Mouse (Mus musculus): ENCODE measurements at regions not wholly inside any gene's neighbourhood (a gene's known extent, or its start where the extent isn't known, plus 50 kb on each side); places are given as distances from the start of the nearest gene placed in this dataset.

- 80% methylated on average over 3 of the region's 3 CpGs for WGBS
- no peaks in the 10 kb centered on the region for H3K4me1 ChIP-seq (ENCODE audit: control insufficient read depth, insufficient read depth, low read length)
Observed at GRCm38 (mm10) chr9:41844616-41845015, 279.5 kb downstream of the Sorl1 start.

DNA sequence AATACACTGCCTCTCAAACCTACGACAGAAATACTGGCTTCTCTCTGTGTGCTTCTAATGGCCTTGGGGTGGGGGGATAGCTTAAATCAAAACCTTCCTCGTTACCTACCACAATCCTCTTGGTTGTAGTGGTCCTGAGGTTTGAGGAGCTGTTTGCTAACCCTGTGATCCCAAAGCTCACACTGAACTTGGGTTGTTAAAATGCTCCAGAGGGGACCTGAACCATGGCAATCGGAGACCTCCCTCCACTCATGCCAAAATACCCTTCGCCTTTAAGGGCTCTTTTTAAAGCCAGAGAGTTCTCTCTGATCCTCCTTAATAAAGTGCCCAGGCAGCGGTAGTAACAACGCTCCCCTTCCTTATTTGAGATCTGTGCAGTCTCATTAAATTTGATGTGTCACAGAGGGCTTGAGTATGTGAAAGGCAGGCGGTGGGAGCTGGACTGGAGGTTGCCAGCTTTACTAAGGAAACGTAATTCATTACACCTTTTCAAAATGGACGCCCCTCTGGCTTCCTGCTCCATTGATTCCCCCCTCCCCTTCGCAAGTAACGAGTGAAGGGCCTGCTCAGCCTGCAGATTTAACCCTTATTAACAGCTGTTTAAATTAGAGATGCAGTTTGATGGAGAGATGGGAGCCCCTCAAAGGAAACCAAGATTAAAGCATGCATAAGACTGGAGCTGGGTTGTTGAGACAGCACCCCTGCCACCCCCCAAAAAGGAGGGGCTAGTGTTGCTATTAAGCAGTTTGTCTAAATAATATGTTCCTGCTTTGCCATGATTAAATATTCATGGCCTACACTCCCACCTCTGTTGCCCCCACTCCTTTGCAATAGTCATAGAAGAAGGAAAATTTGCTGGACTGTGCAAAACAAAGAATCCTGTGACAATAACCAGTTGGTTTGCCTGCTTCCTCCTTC lies 289.4 kb downstream of the Sorl1 start:
- no peak overlapping the region for H3K4me3 ChIP-seq (replicated peaks; ENCODE audit: extremely low read depth, low read depth, low read length)
- DNase-seq, result no peak
- 66% methylated on average over 11 of the region's 11 CpGs for WGBS
- H3K4me1 ChIP-seq (ENCODE audit: control insufficient read depth, insufficient read depth, low read length), result no peaks in the 10 kb centered on the region
- TF ChIP-seq CTCF (IDR thresholded peaks at IDR 0.05; ENCODE audit: insufficient read depth, low read length) (no peak), POLR2A (IDR thresholded peaks at IDR 0.05; ENCODE audit: borderline replicate concordance, extremely low read depth, low read depth, low read length) (no peak)

More at GRCm38 (mm10) chr9:41844616-41845015, 279.5 kb downstream of the Sorl1 start:
- no peak overlapping the region for H3K4me3 ChIP-seq (replicated peaks; ENCODE audit: extremely low read depth, low read depth, low read length)
- DNase-seq, result no peak
- TF ChIP-seq CTCF (IDR thresholded peaks at IDR 0.05; ENCODE audit: insufficient read depth, low read length) (no peak), POLR2A (IDR thresholded peaks at IDR 0.05; ENCODE audit: borderline replicate concordance, extremely low read depth, low read depth, low read length) (no peak)

GRCm38 (mm10) chr9:41833408-41833807 lies 290.7 kb downstream of the Sorl1 start:
- WGBS, result 98% methylated on average over 1 of the region's 1 CpGs
- no peak overlapping the region for H3K4me3 ChIP-seq (replicated peaks; ENCODE audit: extremely low read depth, low read depth, low read length)
- DNase-seq, result no peak
- H3K4me1 ChIP-seq (ENCODE audit: control insufficient read depth, insufficient read depth, low read length), result no peaks in the 10 kb centered on the region
- TF ChIP-seq POLR2A (IDR thresholded peaks at IDR 0.05; ENCODE audit: borderline replicate concordance, extremely low read depth, low read depth, low read length) (no peak), CTCF (IDR thresholded peaks at IDR 0.05; ENCODE audit: insufficient read depth, low read length) (no peak)

GRCm38 (mm10) chr9:41827356-41827755 lies 296.7 kb downstream of the Sorl1 start:
- TF ChIP-seq POLR2A (IDR thresholded peaks at IDR 0.05; ENCODE audit: borderline replicate concordance, extremely low read depth, low read depth, low read length), result no peak
- no peak for TF ChIP-seq CTCF (IDR thresholded peaks at IDR 0.05; ENCODE audit: insufficient read depth, low read length)
- 71% methylated on average over 4 of the region's 4 CpGs for WGBS
- no peak overlapping the region for H3K4me3 ChIP-seq (replicated peaks; ENCODE audit: extremely low read depth, low read depth, low read length)
- no peaks in the 10 kb centered on the region for H3K4me1 ChIP-seq (ENCODE audit: control insufficient read depth, insufficient read depth, low read length)
- DNase-seq, result no peak

DNA sequence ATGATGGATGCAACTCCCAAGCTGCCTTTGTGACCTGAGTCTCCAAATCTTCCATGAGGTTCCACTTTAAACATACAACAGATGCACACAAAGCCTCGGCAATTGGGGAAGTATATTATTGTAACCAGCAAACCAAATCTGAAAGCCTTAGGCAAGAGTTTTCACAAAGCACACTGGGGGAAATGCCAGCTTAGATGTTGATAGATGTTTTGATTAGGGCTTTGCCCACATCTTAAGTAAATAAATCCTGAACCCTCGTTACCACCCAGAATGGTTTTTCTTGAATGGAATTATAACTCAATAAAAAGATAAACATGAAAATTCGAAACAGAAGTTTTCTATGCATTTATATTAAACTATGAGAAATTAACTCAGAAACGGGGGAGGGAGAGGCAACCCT lies 302.7 kb downstream of the Sorl1 start:
- WGBS, result 58% methylated on average over 4 of the region's 4 CpGs
- no peak overlapping the region for H3K4me3 ChIP-seq (replicated peaks; ENCODE audit: extremely low read depth, low read depth, low read length)
- DNase-seq, result no peak
- TF ChIP-seq POLR2A (IDR thresholded peaks at IDR 0.05; ENCODE audit: borderline replicate concordance, extremely low read depth, low read depth, low read length), result no peak
- TF ChIP-seq CTCF (IDR thresholded peaks at IDR 0.05; ENCODE audit: insufficient read depth, low read length), result no peak
- H3K4me1 ChIP-seq (ENCODE audit: control insufficient read depth, insufficient read depth, low read length), result no peaks in the 10 kb centered on the region

- no peak overlapping the region for H3K4me3 ChIP-seq (replicated peaks; ENCODE audit: extremely low read depth, low read depth, low read length)
- no peak for DNase-seq
- 38% methylated on average over 11 of the region's 11 CpGs for WGBS
- no peaks in the 10 kb centered on the region for H3K4me1 ChIP-seq (ENCODE audit: control insufficient read depth, insufficient read depth, low read length)
- TF ChIP-seq CTCF (IDR thresholded peaks at IDR 0.05; ENCODE audit: insufficient read depth, low read length) (no peak), POLR2A (IDR thresholded peaks at IDR 0.05; ENCODE audit: borderline replicate concordance, extremely low read depth, low read depth, low read length) (no peak)
Observed at GRCm38 (mm10) chr9:41817740-41818461, 306.2 kb downstream of the Sorl1 start.

- no peak for TF ChIP-seq POLR2A (IDR thresholded peaks at IDR 0.05; ENCODE audit: borderline replicate concordance, extremely low read depth, low read depth, low read length)
- TF ChIP-seq CTCF (IDR thresholded peaks at IDR 0.05; ENCODE audit: insufficient read depth, low read length), result no peak
- DNase-seq, result no peak
- Histone ChIP-seq H3K4me1 (ENCODE audit: control insufficient read depth, insufficient read depth, low read length) (no peaks in the 10 kb centered on the region), H3K4me3 (replicated peaks; ENCODE audit: extremely low read depth, low read depth, low read length) (no peak overlapping the region)
- 72% methylated on average over 2 of the region's 2 CpGs for WGBS
Observed at GRCm38 (mm10) chr9:41815921-41816320, 308.2 kb downstream of the Sorl1 start.

GRCm38 (mm10) chr9:41809291-41809690 lies 314.8 kb downstream of the Sorl1 start:
- TF ChIP-seq CTCF (IDR thresholded peaks at IDR 0.05; ENCODE audit: insufficient read depth, low read length) (no peak), POLR2A (IDR thresholded peaks at IDR 0.05; ENCODE audit: borderline replicate concordance, extremely low read depth, low read depth, low read length) (no peak)
- H3K4me3 ChIP-seq (replicated peaks; ENCODE audit: extremely low read depth, low read depth, low read length), result no peak overlapping the region
- DNase-seq, result no peak
- 67% methylated on average over 4 of the region's 4 CpGs for WGBS
- no peaks in the 10 kb centered on the region for H3K4me1 ChIP-seq (ENCODE audit: control insufficient read depth, insufficient read depth, low read length)

DNA sequence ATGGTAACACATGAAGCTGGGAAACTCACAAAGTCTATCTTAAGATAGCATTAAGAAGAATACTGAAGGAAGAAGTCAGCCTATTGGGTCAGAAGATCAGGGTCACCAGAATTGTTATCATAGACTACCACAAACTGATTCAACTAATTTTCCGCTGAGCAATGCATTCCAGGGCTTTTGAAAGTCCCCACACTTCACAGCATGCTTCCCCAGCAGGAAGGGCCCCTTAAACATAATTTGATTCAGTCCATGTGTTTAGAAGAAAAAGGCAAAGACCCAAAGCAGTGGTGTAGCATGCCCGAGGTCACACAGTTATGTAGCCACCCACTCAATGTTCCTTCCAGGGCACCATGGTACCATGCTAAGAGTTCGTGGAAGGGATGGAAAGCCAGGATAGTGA lies 315.3 kb downstream of the Sorl1 start:
- DNase-seq, result no peak
- no peaks in the 10 kb centered on the region for H3K4me1 ChIP-seq (ENCODE audit: control insufficient read depth, insufficient read depth, low read length)
- TF ChIP-seq POLR2A (IDR thresholded peaks at IDR 0.05; ENCODE audit: borderline replicate concordance, extremely low read depth, low read depth, low read length), result no peak
- TF ChIP-seq CTCF (IDR thresholded peaks at IDR 0.05; ENCODE audit: insufficient read depth, low read length), result no peak
- 69% methylated on average over 3 of the region's 3 CpGs for WGBS
- no peak overlapping the region for H3K4me3 ChIP-seq (replicated peaks; ENCODE audit: extremely low read depth, low read depth, low read length)
